Mouse (Mus musculus): Measurements from ENCODE around the gene Rag2. TPM values are rescaled to one million over a fixed set of nuclear protein-coding genes. Genes with fewer than 3 reads are reported as not detected.

Gene Rag2
- polyA plus RNA-seq, 1 experiment = not detected

DNA sequence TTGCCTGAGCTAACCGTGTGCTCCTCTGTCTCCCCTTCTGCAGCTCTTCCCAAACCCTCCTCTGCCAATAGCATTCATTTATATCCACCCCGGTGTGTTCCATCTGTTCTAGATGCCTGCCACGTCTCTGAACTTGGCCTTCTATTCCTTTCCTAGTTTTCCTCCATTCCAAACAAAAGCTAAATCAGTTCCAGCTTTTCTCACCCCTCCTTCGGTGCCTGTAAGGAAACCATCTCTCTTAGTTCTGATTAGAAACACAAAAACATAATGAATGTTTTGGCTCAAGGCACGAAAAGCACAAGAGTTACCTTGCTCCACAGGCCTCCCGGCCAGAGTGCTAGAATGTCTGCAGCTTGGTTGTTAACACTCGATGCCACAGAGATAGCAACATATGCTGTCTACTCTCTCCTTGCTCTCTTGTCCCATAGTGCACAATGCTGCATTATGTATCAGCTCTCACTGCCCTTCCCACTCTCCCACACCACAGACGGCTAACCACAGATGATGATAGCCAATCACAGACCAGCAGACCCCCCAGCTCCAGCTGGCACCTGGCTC, 24.7 kb downstream of the Rag2 start, which contains the start of the genes Rag1 and B230118H07Rik:
Rag1 (minus strand) TSS at position 388 of the 558 bp plus-strand sequence.
B230118H07Rik (minus strand) TSS at position 419 of the 558 bp plus-strand sequence.
- H3K27ac ChIP-seq (replicated peaks; ENCODE audit: low read depth, low read length) = no peak within 1 kb of the TSS
- H3K4me3 ChIP-seq (ENCODE audit: insufficient read depth, low read depth, low read length) = no peak within 1 kb of the TSS
- H3K4me1 ChIP-seq (ENCODE audit: control insufficient read depth, insufficient read depth, insufficient read length, low read length) = no peaks in the 10 kb centered on the region

DNA sequence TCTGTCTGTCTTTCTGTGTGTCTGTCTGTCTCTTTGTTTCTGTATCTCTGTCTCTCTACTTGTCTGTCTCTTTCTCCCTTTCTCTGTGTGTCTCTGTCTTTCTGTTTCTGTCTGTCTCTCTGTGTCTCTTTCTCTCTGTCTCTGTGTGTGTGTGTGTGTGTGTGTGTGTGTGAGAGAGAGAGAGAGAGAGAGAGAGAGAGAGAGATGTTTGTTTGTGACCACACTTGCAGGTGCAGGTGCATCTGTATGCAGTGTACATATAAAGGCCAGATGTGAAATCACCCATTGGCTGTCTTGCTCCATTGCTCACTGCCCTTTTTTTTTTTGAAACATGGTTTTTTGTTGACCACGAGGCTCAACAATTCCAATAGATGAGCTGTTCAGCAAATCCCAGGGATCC, 25.9 kb downstream of the Rag2 start:
- no peaks in the 10 kb centered on the region for H3K4me1 ChIP-seq (ENCODE audit: control insufficient read depth, insufficient read depth, insufficient read length, low read length)
- no peak overlapping the region for H3K4me3 ChIP-seq (ENCODE audit: insufficient read depth, low read depth, low read length)
- no peak overlapping the region for H3K27ac ChIP-seq (replicated peaks; ENCODE audit: low read depth, low read length)

DNA sequence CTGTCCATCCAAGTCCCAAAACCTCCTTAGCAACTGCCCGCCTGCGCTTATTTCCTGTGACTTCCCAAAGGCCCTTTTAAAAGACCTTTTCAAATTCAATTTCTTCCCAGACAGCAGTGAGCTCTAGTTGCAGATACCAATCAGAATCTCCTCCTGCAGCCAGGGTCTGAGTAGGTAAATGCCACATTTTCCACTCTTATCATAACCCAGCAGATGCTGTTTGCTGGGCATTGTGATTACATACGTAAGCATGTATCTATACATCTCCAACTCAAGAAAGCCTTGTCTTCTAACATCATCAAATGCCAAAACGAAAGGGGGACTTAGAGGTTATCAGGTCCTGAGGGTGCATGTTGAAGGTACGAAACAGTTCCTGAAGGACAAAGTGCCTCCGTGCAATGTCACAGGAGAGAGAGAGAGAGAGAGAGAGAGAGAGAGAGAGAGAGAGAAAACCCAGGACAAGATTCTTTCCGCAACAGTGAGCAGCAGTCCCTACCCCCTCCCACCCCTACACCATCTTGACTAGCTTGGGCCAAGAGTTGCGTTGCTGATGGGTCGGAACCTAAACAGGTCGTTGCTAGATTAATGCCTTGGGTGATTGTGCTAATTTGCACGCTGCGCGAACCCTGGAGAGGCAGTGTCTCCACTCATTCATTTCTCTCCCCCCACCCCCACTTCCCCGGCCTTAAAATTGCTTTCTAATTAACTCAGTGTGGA, 27.8 kb downstream of the Rag2 start:
- Histone ChIP-seq H3K4me1 (ENCODE audit: control insufficient read depth, insufficient read depth, insufficient read length, low read length) (no peaks in the 10 kb centered on the region), H3K27ac (replicated peaks; ENCODE audit: low read depth, low read length) (no peak overlapping the region), H3K4me3 (ENCODE audit: insufficient read depth, low read depth, low read length) (peak overlapping the region; percentile 35; the same call in 1 of the 2 replicates)

DNA sequence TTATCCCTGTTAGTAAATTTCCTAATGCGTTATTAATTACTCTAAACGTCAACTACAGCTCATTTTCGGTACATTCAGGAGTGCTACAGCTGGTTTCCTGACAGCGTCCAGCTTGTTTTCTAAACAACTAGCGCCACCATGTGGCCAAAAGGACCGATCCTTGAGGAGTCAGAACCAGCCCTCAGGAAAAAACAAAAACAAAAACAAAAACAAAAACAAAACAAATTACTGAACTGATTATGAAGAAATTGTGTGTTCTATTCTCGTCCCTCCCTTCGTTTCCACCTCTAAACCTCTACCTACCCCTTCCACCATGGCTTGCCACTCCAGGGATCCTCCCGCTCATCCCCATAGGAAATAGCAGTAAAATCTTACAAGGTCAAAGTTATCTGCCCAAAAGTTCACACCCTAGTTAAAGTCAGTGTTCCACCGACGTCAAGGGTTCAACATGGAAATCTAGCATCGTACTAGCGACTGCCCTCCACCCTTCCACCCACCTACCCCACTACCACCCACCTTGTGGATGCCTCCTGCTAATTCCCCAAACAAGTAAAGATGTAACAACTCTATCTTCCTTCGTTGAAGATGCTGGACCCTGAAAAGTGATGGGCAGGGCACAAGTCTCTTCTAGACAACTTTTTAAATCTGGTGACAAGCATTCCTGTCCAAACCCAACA, 28.5 kb downstream of the Rag2 start:
- Histone ChIP-seq H3K4me3 (ENCODE audit: insufficient read depth, low read depth, low read length) (peak overlapping the region; percentile 35; the same call in 1 of the 2 replicates), H3K27ac (replicated peaks; ENCODE audit: low read depth, low read length) (no peak overlapping the region)

DNA sequence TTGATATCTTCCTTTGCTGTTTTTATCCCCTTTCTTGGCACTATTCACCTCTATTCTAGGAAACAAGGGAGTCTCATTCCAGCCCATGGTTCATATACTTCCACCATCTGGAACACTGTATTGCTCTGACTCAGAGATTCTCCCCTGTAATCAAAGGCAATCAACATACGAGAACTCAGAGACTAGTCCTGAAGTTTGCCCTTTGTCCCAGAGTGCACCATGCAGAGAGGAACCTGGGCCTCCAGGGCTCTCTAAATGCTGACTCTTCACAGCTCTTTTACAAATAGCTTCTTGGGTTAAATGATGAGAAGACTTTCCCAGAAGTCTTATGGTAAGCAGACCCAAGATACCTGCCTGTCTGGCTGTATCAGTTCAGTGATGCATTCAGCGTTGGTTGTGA, 36.0 kb downstream of the Rag2 start:
- no peak overlapping the region for H3K4me3 ChIP-seq (ENCODE audit: insufficient read depth, low read depth, low read length)
- H3K27ac ChIP-seq (replicated peaks; ENCODE audit: low read depth, low read length) = no peak overlapping the region
- H3K4me1 ChIP-seq (ENCODE audit: control insufficient read depth, insufficient read depth, insufficient read length, low read length) = no peaks in the 10 kb centered on the region

More for the DNA sequence above, 28.5 kb downstream of the Rag2 start:
- no peaks in the 10 kb centered on the region for H3K4me1 ChIP-seq (ENCODE audit: control insufficient read depth, insufficient read depth, insufficient read length, low read length)

DNA sequence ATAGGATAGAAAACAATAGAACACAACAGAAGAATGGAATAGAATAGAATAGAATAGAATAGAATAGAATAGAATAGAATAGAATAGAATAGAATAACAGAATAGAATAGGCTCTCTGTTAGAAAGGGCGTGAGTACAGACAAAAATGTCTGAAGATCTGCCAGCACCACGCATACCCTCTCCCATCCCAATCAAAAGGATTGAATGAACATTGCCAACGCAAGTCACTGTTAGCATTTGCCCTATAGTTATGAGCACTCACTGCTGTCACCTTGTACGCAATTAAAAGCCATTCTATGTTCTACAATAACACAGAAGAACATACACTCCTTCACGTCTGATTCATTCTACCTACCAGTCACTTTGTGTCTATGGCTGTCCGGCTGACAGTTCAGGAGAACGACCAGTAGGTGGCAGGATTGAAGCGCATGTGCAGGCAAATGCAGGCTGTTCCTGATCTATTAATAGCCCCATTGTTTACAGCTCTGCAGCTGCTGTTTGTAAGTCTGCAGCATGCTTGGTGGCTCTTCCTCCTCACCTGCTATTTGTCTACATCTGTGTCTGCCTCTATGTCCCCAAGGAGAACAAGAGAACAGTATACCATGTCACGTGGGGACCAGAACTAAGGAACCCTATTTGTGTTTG, 40.7 kb downstream of the Rag2 start:
- no peak overlapping the region for H3K27ac ChIP-seq (replicated peaks; ENCODE audit: low read depth, low read length)
- no peaks in the 10 kb centered on the region for H3K4me1 ChIP-seq (ENCODE audit: control insufficient read depth, insufficient read depth, insufficient read length, low read length)
- no peak overlapping the region for H3K4me3 ChIP-seq (ENCODE audit: insufficient read depth, low read depth, low read length)

DNA sequence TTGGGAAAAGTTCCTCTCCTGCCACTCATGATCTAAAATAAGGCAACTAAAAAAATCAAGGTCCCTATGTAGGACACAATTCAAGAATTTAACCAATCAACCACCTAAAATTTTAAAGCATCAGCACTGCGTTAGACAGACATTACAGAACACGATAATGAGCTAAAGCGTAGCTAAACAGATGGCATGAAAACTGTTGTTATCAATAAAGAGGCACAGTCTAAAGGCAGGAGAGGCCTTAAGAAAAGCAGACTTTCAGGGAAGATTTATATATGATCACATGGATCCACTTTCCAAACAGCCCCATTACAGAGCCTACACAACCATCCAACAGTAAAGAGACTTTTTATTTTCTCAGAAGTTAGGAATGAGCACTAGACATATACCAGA, 41.2 kb downstream of the Rag2 start:
- no peak overlapping the region for H3K4me3 ChIP-seq (ENCODE audit: insufficient read depth, low read depth, low read length)
- H3K27ac ChIP-seq (replicated peaks; ENCODE audit: low read depth, low read length) = no peak overlapping the region
- no peaks in the 10 kb centered on the region for H3K4me1 ChIP-seq (ENCODE audit: control insufficient read depth, insufficient read depth, insufficient read length, low read length)

DNA sequence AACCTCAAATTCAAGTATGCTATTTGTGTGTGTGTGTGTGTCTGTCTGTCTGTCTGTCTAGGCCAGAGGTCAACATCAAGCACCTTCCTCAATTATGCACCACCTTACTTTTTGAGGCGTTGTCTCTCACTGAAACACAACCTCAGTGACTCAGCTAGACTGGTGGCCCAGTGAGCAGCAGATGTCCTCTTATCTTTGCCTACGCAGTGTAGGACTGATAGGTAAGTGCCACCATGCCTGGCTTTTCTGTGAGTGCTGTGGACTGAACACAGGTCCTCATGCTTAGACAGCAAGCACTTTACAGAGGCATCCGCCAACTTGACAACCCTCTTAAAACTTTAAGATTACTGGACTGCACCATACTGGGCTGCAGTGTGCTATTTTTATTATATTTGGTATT, 44.2 kb downstream of the Rag2 start:
- no peak overlapping the region for H3K27ac ChIP-seq (replicated peaks; ENCODE audit: low read depth, low read length)
- no peaks in the 10 kb centered on the region for H3K4me1 ChIP-seq (ENCODE audit: control insufficient read depth, insufficient read depth, insufficient read length, low read length)
- H3K4me3 ChIP-seq (ENCODE audit: insufficient read depth, low read depth, low read length) = no peak overlapping the region

DNA sequence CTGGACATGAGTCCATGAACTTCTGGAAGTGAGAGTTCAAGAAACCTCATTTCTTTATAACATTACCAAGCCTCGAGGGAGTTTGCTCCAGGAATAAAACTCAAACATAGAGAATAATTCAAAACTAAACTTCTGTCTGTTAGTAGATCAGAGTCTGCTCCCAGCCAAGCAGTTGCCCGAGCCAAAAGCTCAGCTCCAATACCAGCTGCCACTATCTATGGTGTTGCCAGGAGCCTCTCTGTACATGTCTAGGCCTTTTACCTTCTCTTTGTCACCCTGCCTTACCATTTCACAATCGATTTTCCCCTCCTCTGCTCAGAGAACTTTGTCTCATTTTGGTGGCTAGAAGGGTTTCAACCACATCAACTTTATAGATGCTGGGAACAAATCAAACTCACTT, 49.0 kb downstream of the Rag2 start:
- no peak overlapping the region for H3K27ac ChIP-seq (replicated peaks; ENCODE audit: low read depth, low read length)
- H3K4me3 ChIP-seq (ENCODE audit: insufficient read depth, low read depth, low read length) = no peak overlapping the region
- H3K4me1 ChIP-seq (ENCODE audit: control insufficient read depth, insufficient read depth, insufficient read length, low read length) = no peaks in the 10 kb centered on the region

DNA sequence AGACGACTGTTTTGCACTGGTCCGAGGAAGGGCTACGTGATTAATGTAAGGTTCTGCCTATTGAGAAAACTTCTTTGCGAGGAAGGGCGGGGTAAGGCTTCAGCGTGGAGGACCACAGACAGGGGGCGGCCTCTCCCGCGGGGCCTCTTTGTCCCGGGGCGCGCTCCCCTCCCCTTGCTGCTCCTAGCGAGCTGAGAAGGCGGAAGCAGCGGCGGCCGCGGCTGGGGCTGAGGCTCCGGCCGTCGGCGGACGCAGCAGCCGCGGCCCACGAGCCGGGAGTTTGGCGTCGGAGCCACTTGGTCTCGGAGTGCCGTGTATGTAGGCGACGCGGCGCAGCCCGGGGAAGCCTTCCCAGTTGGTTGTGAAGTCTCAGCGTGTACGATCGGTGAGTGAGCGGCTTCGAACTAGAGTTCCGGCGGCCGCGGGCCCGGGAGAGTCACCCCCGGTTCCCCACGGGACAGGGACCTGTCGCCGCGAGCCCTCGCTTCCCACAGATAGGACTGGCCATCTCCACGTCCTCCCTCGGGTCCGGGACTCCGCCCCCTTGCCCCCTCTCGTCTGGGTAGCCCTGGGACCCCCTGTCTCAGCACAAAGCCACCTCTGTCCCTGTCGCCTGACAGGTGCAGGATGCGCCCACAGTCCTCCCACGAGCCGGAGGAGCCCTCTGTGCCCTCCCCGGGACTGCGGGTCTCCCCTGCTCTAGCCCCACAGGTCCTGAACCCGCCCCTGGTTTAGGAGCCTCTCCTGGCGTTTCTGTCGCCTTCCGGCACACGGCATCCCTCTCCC, 53.9 kb downstream of the Rag2 start, which contains the start of gene Traf6:
Traf6 (plus strand) TSS at position 194 of the 786 bp plus-strand sequence.
- Histone ChIP-seq H3K4me3 (ENCODE audit: insufficient read depth, low read depth, low read length) (peak within 1 kb of the TSS; percentile 95), H3K27ac (replicated peaks; ENCODE audit: low read depth, low read length) (peak within 1 kb of the TSS; percentile 54), H3K4me1 (ENCODE audit: control insufficient read depth, insufficient read depth, insufficient read length, low read length) (peaks cover 4% of the 10 kb centered on the region; the same call in 1 of the 2 replicates)

DNA sequence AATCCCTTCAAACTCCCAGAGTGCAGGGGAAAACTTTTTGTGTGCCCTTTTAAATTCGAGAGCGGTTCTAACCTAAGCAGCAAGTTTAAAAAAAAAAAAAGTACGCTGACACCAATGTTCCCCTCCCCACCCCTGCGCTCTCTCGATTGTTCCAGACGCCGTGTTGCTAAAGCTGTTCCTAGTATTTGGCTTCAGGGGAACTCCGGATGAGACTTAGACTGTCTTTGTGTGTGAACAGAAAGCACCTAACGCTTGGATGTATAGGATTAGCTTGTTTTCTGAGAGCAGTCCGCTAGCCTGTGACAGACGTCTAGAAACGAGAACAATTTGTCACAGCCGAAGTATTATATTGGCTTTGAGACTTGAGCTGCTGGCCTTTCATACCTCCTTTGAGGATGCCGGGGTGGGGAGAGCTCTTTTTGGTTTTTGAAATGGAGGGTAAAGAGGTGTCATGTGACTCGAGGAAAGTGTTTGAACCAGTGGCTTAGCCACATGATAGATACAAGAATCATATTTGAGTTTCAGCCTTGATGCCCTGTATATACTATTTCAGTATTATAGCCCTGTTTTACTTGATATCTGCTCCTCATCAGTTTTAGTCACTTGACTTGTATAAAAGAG, 54.8 kb downstream of the Rag2 start:
- Histone ChIP-seq H3K4me3 (ENCODE audit: insufficient read depth, low read depth, low read length) (peak overlapping the region; percentile 95), H3K27ac (replicated peaks; ENCODE audit: low read depth, low read length) (no peak overlapping the region), H3K4me1 (ENCODE audit: control insufficient read depth, insufficient read depth, insufficient read length, low read length) (peaks cover 4% of the 10 kb centered on the region; the same call in 1 of the 2 replicates)
